Mouse (Mus musculus) lung, adult 2 months (tissue): ENCODE results near the gene Cxcr2.

Experiments
- CTCF ChIP-seq: fragments of 200-500 bp; IDR thresholded peaks from 2 replicates; pipeline ENCODE4 v1.5.1; 2011; ENCODE audit warnings: mild to moderate bottlenecking, low read length, control low read depth; ENCODE audit not compliant: insufficient read depth
- POLR2A ChIP-seq: fragments of 200-500 bp; IDR thresholded peaks from 2 replicates; pipeline ENCODE4 v1.6.1; 2011; ENCODE audit warnings: low read depth, mild to moderate bottlenecking, control low read depth, low read length, borderline replicate concordance; ENCODE audit errors: extremely low read depth

DNA sequence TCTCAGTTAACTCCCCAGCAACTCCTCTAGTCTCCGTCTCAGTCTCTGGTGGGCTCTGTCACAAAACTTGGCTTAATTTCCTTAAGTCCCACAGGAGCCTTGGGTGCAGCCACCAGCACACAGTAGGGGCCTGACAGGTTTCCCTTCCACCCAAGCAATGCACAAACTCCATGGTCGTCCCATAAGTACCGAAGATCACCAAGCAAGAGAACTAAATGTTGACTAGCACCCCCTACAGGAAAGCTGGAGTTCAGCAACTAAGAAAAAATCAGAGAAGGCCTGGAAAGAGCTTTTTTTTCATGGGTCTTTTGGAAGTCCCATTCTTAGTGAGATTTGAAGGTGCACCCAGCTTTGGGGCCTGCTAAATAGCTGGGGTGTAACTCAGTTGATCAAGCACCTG lies 14.4 kb upstream of the Cxcr2 start:
- TF ChIP-seq POLR2A (no peak), CTCF (0 out of 2 replicates have a peak, but pooled peaks have one; percentile 4)
